Mouse (Mus musculus) midbrain, embryonic 15.5 days (tissue): ENCODE results near the gene Mbd4. TPM values are rescaled to one million over a fixed set of nuclear protein-coding genes. Genes with fewer than 3 reads are reported as not detected.
"Not testable (repeated sequence)": the region's sequence is repeated elsewhere in the genome, so short reads cannot be mapped to it uniquely, and the experiment has no call there.

Source experiments
- ATAC-seq: fragments of 200-750 bp; cut with Nextera tagmentation; replicated peaks from 2 replicates; pipeline ENCODE4 v1.8.0; 2017; ENCODE audit warnings: moderate TSS enrichment
- H3K27ac ChIP-seq: fragments of 300-500 bp; sonication (generic); 2 replicates; pipeline ENCODE4 v1.5.1; 2015; ENCODE audit warnings: mild to moderate bottlenecking, inconsistent platforms
- H3K27me3 ChIP-seq: fragments of 300-500 bp; sonication (generic); replicated peaks from 2 replicates; pipeline ENCODE4 v1.6.1; 2015; ENCODE audit warnings: inconsistent platforms
- H3K36me3 ChIP-seq: fragments of 300-500 bp; sonication (generic); replicated peaks from 2 replicates; pipeline ENCODE4 v1.6.1; 2015; ENCODE audit warnings: inconsistent platforms
- H3K4me1 ChIP-seq: fragments of 300-500 bp; sonication (generic); 2 replicates; pipeline ENCODE4 v1.6.1; 2015; ENCODE audit warnings: inconsistent platforms
- H3K4me2 ChIP-seq: fragments of 300-500 bp; sonication (generic); 2 replicates; pipeline ENCODE4 v1.6.1; 2015; ENCODE audit warnings: inconsistent platforms, mild to moderate bottlenecking, moderate library complexity
- H3K4me3 ChIP-seq: fragments of 300-500 bp; sonication (generic); 2 replicates; pipeline ENCODE4 v1.5.1; 2015; ENCODE audit warnings: mild to moderate bottlenecking, inconsistent platforms
- H3K9ac ChIP-seq: fragments of 300-500 bp; sonication (generic); 2 replicates; pipeline ENCODE4 v1.6.1; 2015; ENCODE audit warnings: mild to moderate bottlenecking, inconsistent platforms
- H3K9me3 ChIP-seq: fragments of 300-500 bp; sonication (generic); 2 replicates; pipeline ENCODE4 v1.6.1; 2016; ENCODE audit warnings: inconsistent platforms
- WGBS: fragments of 180-500 bp; shearing (Covaris S2); methylation state at CpG from one replicate; pipeline ENCODE4 v1.1.7; 2015; ENCODE audit warnings: mixed read lengths; 5-methylcytosine and 5-hydroxymethylcytosine counted together
- polyA plus RNA-seq: library from polyadenylated mRNA; unstranded; fragments of >200 nt; fragmentation: Nextera tagmentation; extraction: Ambion mirVana; gene quantifications from 2 replicates; pipeline ENCODE4 v1.2.1, GENCODE M21; 2015

Gene Mbd4
- polyA plus RNA-seq, 1 experiment from 2014 or later = 9.4 TPM

DNA sequence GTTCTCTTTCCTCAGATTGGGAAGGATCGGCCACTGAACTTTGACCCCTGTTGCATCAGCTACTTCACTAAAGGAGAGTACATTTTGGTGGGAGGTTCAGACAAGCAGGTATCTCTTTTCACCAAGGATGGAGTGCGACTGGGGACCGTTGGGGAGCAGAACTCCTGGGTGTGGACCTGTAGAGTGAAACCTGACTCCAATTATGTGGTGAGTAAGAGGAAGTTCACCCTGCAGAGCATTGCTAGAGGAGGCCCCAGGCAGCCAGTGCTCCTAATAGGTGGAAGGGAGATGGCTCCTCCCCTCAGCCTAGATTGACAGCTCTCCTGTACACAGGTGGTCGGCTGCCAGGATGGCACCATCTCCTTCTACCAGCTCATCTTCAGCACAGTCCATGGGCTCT lies 33.7 kb upstream of the Mbd4 start:
- no peaks in the 10 kb centered on the region for H3K9me3 ChIP-seq
- peaks cover 16% of the 10 kb centered on the region for H3K36me3 ChIP-seq
- WGBS = 74% methylated on average over 4 of the region's 4 CpGs
- no peak overlapping the region for H3K9ac ChIP-seq
- H3K4me3 ChIP-seq = no peak overlapping the region
- no peaks in the 10 kb centered on the region for H3K27me3 ChIP-seq
- peaks cover 9% of the 10 kb centered on the region for H3K4me1 ChIP-seq
- H3K27ac ChIP-seq = no peak overlapping the region
- no peak overlapping the region for H3K4me2 ChIP-seq
- no peak for ATAC-seq

DNA sequence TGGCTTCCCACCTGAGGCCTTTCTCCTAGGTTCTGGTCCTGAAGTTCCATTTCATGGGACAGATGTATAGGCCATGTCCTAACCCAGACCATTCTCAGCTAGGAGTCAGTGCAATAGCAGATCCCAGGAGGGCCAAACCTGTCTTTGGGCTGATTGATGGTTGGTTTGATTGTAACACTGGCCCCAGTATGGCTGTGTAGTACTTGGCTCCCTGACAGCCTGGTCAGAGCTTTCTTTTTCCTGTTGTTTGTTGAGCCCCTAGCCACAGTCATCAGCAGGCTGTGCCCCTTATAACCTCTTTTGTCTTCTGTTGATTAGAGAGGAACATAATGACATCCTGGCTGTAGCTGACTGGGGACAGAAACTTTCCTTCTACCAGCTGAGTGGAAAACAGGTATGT lies 30.8 kb upstream of the Mbd4 start:
- Histone ChIP-seq H3K4me3 (no peak overlapping the region), H3K9ac (no peak overlapping the region), H3K4me2 (no peak overlapping the region), H3K27me3 (no peaks in the 10 kb centered on the region), H3K27ac (no peak overlapping the region), H3K9me3 (no peaks in the 10 kb centered on the region), H3K4me1 (no peaks in the 10 kb centered on the region), H3K36me3 (peaks cover 21% of the 10 kb centered on the region)
- no peak for ATAC-seq

GRCm38 (mm10) chr6:115880751-115881150 lies 27.6 kb upstream of the Mbd4 start:
- Histone ChIP-seq H3K9ac (no peak overlapping the region), H3K4me1 (no peaks in the 10 kb centered on the region), H3K4me2 (no peak overlapping the region), H3K27me3 (no peaks in the 10 kb centered on the region), H3K27ac (no peak overlapping the region), H3K9me3 (no peaks in the 10 kb centered on the region), H3K4me3 (no peak overlapping the region), H3K36me3 (peaks cover 8% of the 10 kb centered on the region; the same call in 1 of the 2 replicates)
- 91% methylated on average over 8 of the region's 8 CpGs for WGBS
- no peak for ATAC-seq

- no peaks in the 10 kb centered on the region for H3K9me3 ChIP-seq
Measured at GRCm38 (mm10) chr6:115879736-115880135, 26.6 kb upstream of the Mbd4 start.

GRCm38 (mm10) chr6:115878694-115879093 lies 25.5 kb upstream of the Mbd4 start:
- Histone ChIP-seq H3K27me3 (no peaks in the 10 kb centered on the region), H3K9ac (no peak overlapping the region), H3K4me1 (no peaks in the 10 kb centered on the region), H3K9me3 (no peaks in the 10 kb centered on the region), H3K4me2 (no peak overlapping the region), H3K36me3 (0 out of 2 replicates have a peak, but pooled peaks cover 13% of the 10 kb centered on the region), H3K27ac (no peak overlapping the region), H3K4me3 (no peak overlapping the region)
- no peak for ATAC-seq
- WGBS = 81% methylated on average over 6 of the region's 6 CpGs

More at GRCm38 (mm10) chr6:115879736-115880135, 26.6 kb upstream of the Mbd4 start:
- Histone ChIP-seq H3K9ac (no peak overlapping the region), H3K27me3 (no peaks in the 10 kb centered on the region), H3K36me3 (peaks cover 13% of the 10 kb centered on the region; the same call in 1 of the 2 replicates), H3K4me1 (no peaks in the 10 kb centered on the region), H3K4me2 (no peak overlapping the region), H3K27ac (no peak overlapping the region), H3K4me3 (no peak overlapping the region)
- WGBS = 85% methylated on average over 6 of the region's 6 CpGs
- no peak for ATAC-seq

- ATAC-seq = no peak
Measured at GRCm38 (mm10) chr6:115877239-115877638, 24.1 kb upstream of the Mbd4 start.

GRCm38 (mm10) chr6:115871318-115871717 lies 18.1 kb upstream of the Mbd4 start:
- H3K27me3 ChIP-seq, H3K4me3 ChIP-seq, H3K4me1 ChIP-seq, H3K36me3 ChIP-seq, H3K9ac ChIP-seq, H3K27ac ChIP-seq, H3K4me2 ChIP-seq, ATAC-seq, H3K9me3 ChIP-seq: not testable (repeated sequence)
- no CpG with 5 or more reads among the region's 3 CpGs for WGBS

More at GRCm38 (mm10) chr6:115877239-115877638, 24.1 kb upstream of the Mbd4 start:
- 0 out of 2 replicates have a peak, but pooled peaks cover 13% of the 10 kb centered on the region for H3K36me3 ChIP-seq
- H3K27me3 ChIP-seq = no peaks in the 10 kb centered on the region
- 93% methylated on average over 2 of the region's 2 CpGs for WGBS
- H3K4me2 ChIP-seq = no peak overlapping the region
- no peak overlapping the region for H3K9ac ChIP-seq
- no peaks in the 10 kb centered on the region for H3K9me3 ChIP-seq
- H3K4me1 ChIP-seq = no peaks in the 10 kb centered on the region
- no peak overlapping the region for H3K4me3 ChIP-seq
- no peak overlapping the region for H3K27ac ChIP-seq

- not testable (repeated sequence) for H3K4me2 ChIP-seq, H3K9ac ChIP-seq, ATAC-seq, H3K36me3 ChIP-seq, H3K4me3 ChIP-seq, H3K4me1 ChIP-seq, H3K27ac ChIP-seq, H3K9me3 ChIP-seq, H3K27me3 ChIP-seq
- no CpG with 5 or more reads among the region's 3 CpGs for WGBS
Measured at GRCm38 (mm10) chr6:115867157-115867556, 14.0 kb upstream of the Mbd4 start.

GRCm38 (mm10) chr6:115865246-115865645 lies 12.1 kb upstream of the Mbd4 start:
- 97% methylated on average over 4 of the region's 4 CpGs for WGBS
- ATAC-seq = no peak

GRCm38 (mm10) chr6:115863340-115863841 lies 10.2 kb upstream of the Mbd4 start:
- no peaks in the 10 kb centered on the region for H3K9me3 ChIP-seq
- 76% methylated on average over 7 of the region's 7 CpGs for WGBS
- H3K27ac ChIP-seq = no peak overlapping the region
- no peaks in the 10 kb centered on the region; the same call in 1 of the 2 replicates for H3K36me3 ChIP-seq
- no peaks in the 10 kb centered on the region for H3K27me3 ChIP-seq
- no peak overlapping the region for H3K9ac ChIP-seq
- no peak for ATAC-seq
- no peak overlapping the region for H3K4me3 ChIP-seq
- H3K4me2 ChIP-seq = no peak overlapping the region
- no peaks in the 10 kb centered on the region for H3K4me1 ChIP-seq

More at GRCm38 (mm10) chr6:115865246-115865645, 12.1 kb upstream of the Mbd4 start:
- no peaks in the 10 kb centered on the region for H3K4me1 ChIP-seq
- no peaks in the 10 kb centered on the region for H3K27me3 ChIP-seq
- no peak overlapping the region for H3K4me3 ChIP-seq
- no peak overlapping the region for H3K9ac ChIP-seq
- no peak overlapping the region for H3K27ac ChIP-seq
- H3K9me3 ChIP-seq = no peaks in the 10 kb centered on the region
- H3K36me3 ChIP-seq = no peaks in the 10 kb centered on the region; the same call in 1 of the 2 replicates
- H3K4me2 ChIP-seq = no peak overlapping the region

DNA sequence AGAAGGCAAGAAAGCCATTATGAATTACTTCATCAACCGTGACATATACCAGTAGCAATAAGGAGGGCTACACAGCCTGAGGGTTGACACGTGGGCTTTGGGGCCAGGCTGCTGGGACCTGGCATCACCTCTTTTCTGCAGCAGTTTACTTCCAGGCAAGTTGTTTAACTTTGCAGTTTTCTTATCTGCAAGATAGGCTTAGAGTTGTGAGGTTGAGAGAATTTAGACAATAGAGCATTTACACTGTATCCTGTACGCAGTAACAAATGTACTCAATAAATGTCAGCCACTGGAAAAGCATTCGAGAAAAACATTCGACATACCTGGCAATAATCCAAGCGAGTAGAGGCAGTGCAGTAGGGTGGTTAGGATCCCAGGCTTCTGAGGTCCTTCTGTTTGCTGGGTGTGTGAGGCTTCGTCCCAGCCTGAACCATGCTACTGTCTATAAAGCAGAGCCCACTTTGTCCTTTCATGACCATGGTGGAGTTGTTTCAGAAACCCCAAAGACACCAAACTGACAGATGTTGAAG lies 6.9 kb upstream of the Mbd4 start:
- H3K27me3 ChIP-seq = no peaks in the 10 kb centered on the region
- 0 out of 2 replicates have a peak, but pooled peaks cover 7% of the 10 kb centered on the region for H3K4me1 ChIP-seq
- no peak overlapping the region for H3K4me3 ChIP-seq
- 86% methylated on average over 7 of the region's 7 CpGs for WGBS
- no peak overlapping the region for H3K9ac ChIP-seq
- H3K36me3 ChIP-seq = no peaks in the 10 kb centered on the region; the same call in 1 of the 2 replicates
- no peak overlapping the region for H3K27ac ChIP-seq
- no peaks in the 10 kb centered on the region for H3K9me3 ChIP-seq
- ATAC-seq = no peak
- H3K4me2 ChIP-seq = no peak overlapping the region

GRCm38 (mm10) chr6:115859258-115859657 lies 6.1 kb upstream of the Mbd4 start:
- no peaks in the 10 kb centered on the region for H3K9me3 ChIP-seq
- H3K27ac ChIP-seq = no peak overlapping the region
- H3K4me2 ChIP-seq = no peak overlapping the region
- WGBS = 60% methylated on average over 4 of the region's 4 CpGs
- H3K4me3 ChIP-seq = no peak overlapping the region
- no peaks in the 10 kb centered on the region for H3K27me3 ChIP-seq
- no peaks in the 10 kb centered on the region; the same call in 1 of the 2 replicates for H3K36me3 ChIP-seq
- no peak for ATAC-seq
- 0 out of 2 replicates have a peak, but pooled peaks cover 7% of the 10 kb centered on the region for H3K4me1 ChIP-seq
- H3K9ac ChIP-seq = no peak overlapping the region

DNA sequence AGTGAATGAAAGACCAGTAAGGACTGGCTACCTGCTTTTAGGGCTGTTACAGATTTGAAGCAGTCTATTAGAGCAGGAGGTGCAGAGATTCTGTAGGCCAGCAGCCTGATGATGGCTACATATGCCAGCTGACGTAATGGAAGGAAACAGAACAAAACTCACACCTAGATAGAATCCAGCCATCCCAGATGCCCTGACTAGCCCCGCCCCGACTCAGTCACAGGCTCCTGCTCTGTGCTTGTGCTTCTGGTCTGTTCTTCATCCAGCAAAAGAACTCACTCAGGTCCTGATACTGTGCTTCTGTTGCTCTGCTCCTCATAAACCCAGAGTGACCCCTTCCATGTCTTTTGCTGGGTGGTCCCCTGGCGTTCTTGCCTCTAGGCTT lies 3.2 kb upstream of the Mbd4 start:
- H3K9ac ChIP-seq = no peak overlapping the region
- H3K36me3 ChIP-seq = no peaks in the 10 kb centered on the region
- no peak overlapping the region for H3K4me2 ChIP-seq
- whole genome bisulfite sequencing = 82% methylated on average over 4 of the region's 4 CpGs
- no peaks in the 10 kb centered on the region for H3K9me3 ChIP-seq
- H3K4me1 ChIP-seq = peaks cover 26% of the 10 kb centered on the region
- ATAC-seq = no peak
- no peaks in the 10 kb centered on the region for H3K27me3 ChIP-seq
- H3K27ac ChIP-seq = no peak overlapping the region
- H3K4me3 ChIP-seq = no peak overlapping the region
